Mouse (Mus musculus): ENCODE data around the gene Ppp1r27. TPM values are rescaled to one million over a fixed set of nuclear protein-coding genes. Genes with fewer than 3 reads are reported as not detected.
"Not testable (repeated sequence)": the region's sequence is repeated elsewhere in the genome, so short reads cannot be mapped to it uniquely, and the experiment has no call there.

Gene Ppp1r27
- polyA plus RNA-seq, 1 experiment from 2014 or later, result not detected

GRCm38 (mm10) chr11:120571122-120571521 lies 20.2 kb upstream of the Ppp1r27 start:
- ATAC-seq (ENCODE audit: insufficient read depth), result no peak
- Histone ChIP-seq H3K4me2 (peak overlapping the region; percentile 90), H3K27ac (ENCODE audit: low read depth) (no peak overlapping the region), H3K4me3 (ENCODE audit: low read depth, low read length) (peak overlapping the region; percentile 97), H3K9ac (peak overlapping the region; percentile 95), H3K27me3 (ENCODE audit: insufficient read depth, low read length) (no peaks in the 10 kb centered on the region), H3K9me3 (ENCODE audit: low read depth, low read length) (no peaks in the 10 kb centered on the region), H3K4me1 (ENCODE audit: insufficient read depth) (0 out of 2 replicates have a peak, but pooled peaks cover 11% of the 10 kb centered on the region), H3K36me3 (ENCODE audit: insufficient read depth) (peaks cover 51% of the 10 kb centered on the region)
- no peak for DNase-seq
- no peak for TF ChIP-seq CTCF (IDR thresholded peaks at IDR 0.05; ENCODE audit: low read depth)
- WGBS, result 65% methylated on average over 3 of the region's 3 CpGs

GRCm38 (mm10) chr11:120568324-120568723 lies 17.4 kb upstream of the Ppp1r27 start:
- Histone ChIP-seq H3K9me3 (ENCODE audit: low read depth, low read length) (no peaks in the 10 kb centered on the region), H3K36me3 (ENCODE audit: insufficient read depth) (peaks cover 79% of the 10 kb centered on the region), H3K4me1 (ENCODE audit: insufficient read depth) (0 out of 2 replicates have a peak, but pooled peaks cover 8% of the 10 kb centered on the region), H3K9ac (peak overlapping the region; percentile 32; the same call in 1 of the 2 replicates), H3K4me3 (ENCODE audit: low read depth, low read length) (no peak overlapping the region), H3K4me2 (no peak overlapping the region), H3K27ac (ENCODE audit: low read depth) (no peak overlapping the region), H3K27me3 (ENCODE audit: insufficient read depth, low read length) (no peaks in the 10 kb centered on the region)
- TF ChIP-seq CTCF (IDR thresholded peaks at IDR 0.05; ENCODE audit: low read depth), result no peak
- WGBS, result 89% methylated on average over 6 of the region's 6 CpGs
- DNase-seq (no peak), ATAC-seq (ENCODE audit: insufficient read depth) (no peak)

- H3K9ac ChIP-seq, result no peak overlapping the region
- H3K9me3 ChIP-seq (ENCODE audit: low read depth, low read length), result no peaks in the 10 kb centered on the region
- H3K4me2 ChIP-seq, result no peak overlapping the region
- no peaks in the 10 kb centered on the region for H3K4me1 ChIP-seq (ENCODE audit: insufficient read depth)
- WGBS, result 81% methylated on average over 9 of the region's 9 CpGs
- TF ChIP-seq CTCF (IDR thresholded peaks at IDR 0.05; ENCODE audit: low read depth), result peak; percentile 5; the same call in 1 of the 2 replicates
- H3K27ac ChIP-seq (ENCODE audit: low read depth), result no peak overlapping the region
- no peak for DNase-seq
- H3K27me3 ChIP-seq (ENCODE audit: insufficient read depth, low read length), result no peaks in the 10 kb centered on the region
- ATAC-seq (ENCODE audit: insufficient read depth), result no peak
- H3K36me3 ChIP-seq (ENCODE audit: insufficient read depth), result peaks cover 97% of the 10 kb centered on the region
- no peak overlapping the region for H3K4me3 ChIP-seq (ENCODE audit: low read depth, low read length)
These were observed 14.2 kb upstream of the Ppp1r27 start for GRCm38 (mm10) chr11:120565114-120565513.

GRCm38 (mm10) chr11:120562949-120563348 lies 12.0 kb upstream of the Ppp1r27 start:
- H3K4me1 ChIP-seq (ENCODE audit: insufficient read depth), result no peaks in the 10 kb centered on the region
- H3K4me3 ChIP-seq (ENCODE audit: low read depth, low read length), result no peak overlapping the region
- TF ChIP-seq CTCF (IDR thresholded peaks at IDR 0.05; ENCODE audit: low read depth), result no peak
- ATAC-seq (ENCODE audit: insufficient read depth) (no peak), DNase-seq (no peak)
- no peaks in the 10 kb centered on the region for H3K27me3 ChIP-seq (ENCODE audit: insufficient read depth, low read length)
- no peak overlapping the region for H3K9ac ChIP-seq
- peaks cover 94% of the 10 kb centered on the region for H3K36me3 ChIP-seq (ENCODE audit: insufficient read depth)
- H3K4me2 ChIP-seq, result no peak overlapping the region
- no peak overlapping the region for H3K27ac ChIP-seq (ENCODE audit: low read depth)
- no peaks in the 10 kb centered on the region for H3K9me3 ChIP-seq (ENCODE audit: low read depth, low read length)
- 94% methylated on average over 13 of the region's 13 CpGs for WGBS

- ATAC-seq (ENCODE audit: insufficient read depth), result no peak
- H3K27ac ChIP-seq (ENCODE audit: low read depth), result no peak overlapping the region
- 92% methylated on average over 13 of the region's 13 CpGs for WGBS
- no peaks in the 10 kb centered on the region for H3K4me1 ChIP-seq (ENCODE audit: insufficient read depth)
- no peak for DNase-seq
- H3K27me3 ChIP-seq (ENCODE audit: insufficient read depth, low read length), result no peaks in the 10 kb centered on the region
- H3K4me2 ChIP-seq, result no peak overlapping the region
- H3K9ac ChIP-seq, result no peak overlapping the region
- TF ChIP-seq CTCF (IDR thresholded peaks at IDR 0.05; ENCODE audit: low read depth), result no peak
- peaks cover 76% of the 10 kb centered on the region for H3K36me3 ChIP-seq (ENCODE audit: insufficient read depth)
- no peak overlapping the region for H3K4me3 ChIP-seq (ENCODE audit: low read depth, low read length)
- H3K9me3 ChIP-seq (ENCODE audit: low read depth, low read length), result no peaks in the 10 kb centered on the region
These were observed 10.2 kb upstream of the Ppp1r27 start for GRCm38 (mm10) chr11:120560952-120561728.

GRCm38 (mm10) chr11:120558843-120559242 lies 7.9 kb upstream of the Ppp1r27 start:
- peaks cover 53% of the 10 kb centered on the region for H3K36me3 ChIP-seq (ENCODE audit: insufficient read depth)

GRCm38 (mm10) chr11:120555260-120555659 lies 4.3 kb upstream of the Ppp1r27 start:
- Histone ChIP-seq H3K27me3 (ENCODE audit: insufficient read depth, low read length) (no peaks in the 10 kb centered on the region), H3K36me3 (ENCODE audit: insufficient read depth) (peaks cover 17% of the 10 kb centered on the region)

More at GRCm38 (mm10) chr11:120558843-120559242, 7.9 kb upstream of the Ppp1r27 start:
- not testable (repeated sequence) for H3K4me3 ChIP-seq (ENCODE audit: low read depth, low read length); H3K9ac ChIP-seq; H3K4me2 ChIP-seq; H3K4me1 ChIP-seq (ENCODE audit: insufficient read depth); H3K9me3 ChIP-seq (ENCODE audit: low read depth, low read length); ATAC-seq (ENCODE audit: insufficient read depth); DNase-seq; H3K27ac ChIP-seq (ENCODE audit: low read depth); H3K27me3 ChIP-seq (ENCODE audit: insufficient read depth, low read length)
- WGBS, result 85% methylated on average over 6 of the region's 6 CpGs

More at GRCm38 (mm10) chr11:120555260-120555659, 4.3 kb upstream of the Ppp1r27 start:
- Histone ChIP-seq H3K9ac (no peak overlapping the region), H3K4me2 (no peak overlapping the region), H3K4me3 (ENCODE audit: low read depth, low read length) (no peak overlapping the region), H3K27ac (ENCODE audit: low read depth) (no peak overlapping the region), H3K4me1 (ENCODE audit: insufficient read depth) (0 out of 2 replicates have a peak, but pooled peaks cover 3% of the 10 kb centered on the region), H3K9me3 (ENCODE audit: low read depth, low read length) (no peaks in the 10 kb centered on the region)
- TF ChIP-seq CTCF (IDR thresholded peaks at IDR 0.05; ENCODE audit: low read depth), result no peak
- ATAC-seq (ENCODE audit: insufficient read depth) (no peak), DNase-seq (no peak)
- 65% methylated on average over 2 of the region's 2 CpGs for WGBS
